ENCODE assay signal across 27 mouse cellular contexts in genomic region chr3:87038500-87038899, GRCm38 (mm10). TPM values are rescaled to one million over a fixed set of nuclear protein-coding genes. Genes with fewer than 3 reads are reported as not detected.
"Had no signal": no experiment of that assay in that cellular context is flagged by ENCODE, and none has a peak within 500 bp of the region (broad histone marks: within the 10 kb centered on the region; RNA-seq: fewer than 3 reads in every experiment).

No protein-coding gene starts in this region.

- H3K4me1 ChIP-seq: embryonic facial prominence, embryonic 10.5 days; embryonic facial prominence, embryonic 12.5 days; embryonic facial prominence, embryonic 15.5 days; forebrain, embryonic 10.5 days; forebrain, embryonic 12.5 days; forebrain, embryonic 13.5 days; forebrain, embryonic 15.5 days had no signal

- DNase-seq: cerebellum, adult 9-10 months; cerebellum, adult 9-11 months; cerebellum, postnatal 10 days; cerebellum, postnatal 14 days; cerebellum, postnatal 25 days; cerebellum, postnatal 36 days; embryo, embryonic 11 days; forebrain, postnatal 0 days; gastrocnemius, adult 2 months; gastrocnemius, postnatal 10 days; gastrocnemius, postnatal 14 days; gastrocnemius, postnatal 25 days; gastrocnemius, postnatal 36 days; heart, adult 11 months; heart, adult 18-20 months; heart, adult 2 months had no signal

- H3K4me3 ChIP-seq: embryonic facial prominence, embryonic 10.5 days; embryonic facial prominence, embryonic 12.5 days; embryonic facial prominence, embryonic 13.5 days; embryonic facial prominence, embryonic 15.5 days; erythroblast, embryonic 14.5 days; forebrain, embryonic 10.5 days; forebrain, embryonic 12.5 days; forebrain, embryonic 13.5 days; forebrain, embryonic 15.5 days; gastrocnemius, adult 2 months; heart, adult 2 months had no signal

- H3K36me3 ChIP-seq: embryonic facial prominence, embryonic 10.5 days; embryonic facial prominence, embryonic 12.5 days; embryonic facial prominence, embryonic 13.5 days; embryonic facial prominence, embryonic 15.5 days; forebrain, embryonic 10.5 days; forebrain, embryonic 12.5 days; forebrain, embryonic 15.5 days had no signal

- H3K27me3 ChIP-seq: embryonic facial prominence, embryonic 12.5 days; embryonic facial prominence, embryonic 13.5 days; embryonic facial prominence, embryonic 15.5 days; forebrain, embryonic 12.5 days; forebrain, embryonic 13.5 days; forebrain, embryonic 15.5 days had no signal

- H3K9me3 ChIP-seq: embryonic facial prominence, embryonic 10.5 days; embryonic facial prominence, embryonic 12.5 days; embryonic facial prominence, embryonic 13.5 days; embryonic facial prominence, embryonic 15.5 days; forebrain, embryonic 12.5 days; forebrain, embryonic 13.5 days; forebrain, embryonic 15.5 days had no signal

- H3K9ac ChIP-seq: embryonic facial prominence, embryonic 12.5 days; embryonic facial prominence, embryonic 13.5 days; embryonic facial prominence, embryonic 15.5 days; forebrain, embryonic 12.5 days; forebrain, embryonic 13.5 days; forebrain, embryonic 15.5 days; forebrain, postnatal 0 days had no signal

- ATAC-seq: forebrain, embryonic 13.5 days; forebrain, embryonic 14.5 days; forebrain, embryonic 15.5 days; forebrain, embryonic 16.5 days; forebrain, postnatal 0 days had no signal

- H3K27ac ChIP-seq: embryonic facial prominence, embryonic 10.5 days; embryonic facial prominence, embryonic 12.5 days; embryonic facial prominence, embryonic 13.5 days; embryonic facial prominence, embryonic 15.5 days; forebrain, embryonic 10.5 days; forebrain, embryonic 12.5 days; forebrain, embryonic 13.5 days; forebrain, embryonic 15.5 days; gastrocnemius, adult 2 months; heart, adult 2 months had no signal

- H3K4me2 ChIP-seq: embryonic facial prominence, embryonic 12.5 days; embryonic facial prominence, embryonic 13.5 days; embryonic facial prominence, embryonic 15.5 days; forebrain, embryonic 12.5 days; forebrain, embryonic 13.5 days; forebrain, embryonic 15.5 days had no signal

RNA-seq across cellular contexts. Expression of gene Cd1d1, which starts 39.3 kb away (rescaled TPM):
- polyA plus RNA-seq: erythroblast, embryonic 14.5 days had no signal
